Mouse (Mus musculus): ENCODE measurements around the gene Clic6. TPM values are rescaled to one million over a fixed set of nuclear protein-coding genes. Genes with fewer than 3 reads are reported as not detected.

The Clic6 gene
- total and polyA plus RNA-seq, 2 experiments from 2014 or later = 6.2 to 7.7 TPM

GRCm38 (mm10) chr16:92575792-92576191, 90.3 kb downstream of the Clic6 start:
- H3K27ac ChIP-seq = no peak overlapping the region
- TF ChIP-seq CTCF (IDR thresholded peaks at IDR 0.05; ENCODE audit: low read depth) = no peak
- 88% methylated on average over 10 of the region's 10 CpGs for WGBS
- H3K4me1 ChIP-seq (ENCODE audit: insufficient read depth, low read length) = no peaks in the 10 kb centered on the region
- no peak overlapping the region for H3K9ac ChIP-seq (replicated peaks; ENCODE audit: low read length)
- ATAC-seq (no peak), DNase-seq (ENCODE audit: low spot score) (no peak)
- no peaks in the 10 kb centered on the region for H3K27me3 ChIP-seq (ENCODE audit: insufficient read depth, low read length)
- no peak overlapping the region for H3K4me3 ChIP-seq (ENCODE audit: low read length)
- no peak overlapping the region for H3K4me2 ChIP-seq (ENCODE audit: low read depth, low read length)
- H3K36me3 ChIP-seq (ENCODE audit: insufficient read depth, low read length) = no peaks in the 10 kb centered on the region
- H3K9me3 ChIP-seq (ENCODE audit: low read length) = no peaks in the 10 kb centered on the region

- no peaks in the 10 kb centered on the region for H3K36me3 ChIP-seq (ENCODE audit: insufficient read depth, low read length)
- H3K9me3 ChIP-seq (ENCODE audit: low read length) = no peaks in the 10 kb centered on the region
- TF ChIP-seq CTCF (IDR thresholded peaks at IDR 0.05; ENCODE audit: low read depth) = no peak
- no peak for DNase-seq (ENCODE audit: low spot score)
- no peak overlapping the region for H3K9ac ChIP-seq (replicated peaks; ENCODE audit: low read length)
- no peak overlapping the region for H3K4me3 ChIP-seq (ENCODE audit: low read length)
- no peaks in the 10 kb centered on the region for H3K27me3 ChIP-seq (ENCODE audit: insufficient read depth, low read length)
- H3K4me1 ChIP-seq (ENCODE audit: insufficient read depth, low read length) = no peaks in the 10 kb centered on the region
- WGBS = 82% methylated on average over 9 of the region's 9 CpGs
- no peak overlapping the region for H3K4me2 ChIP-seq (ENCODE audit: low read depth, low read length)
- no peak for ATAC-seq
- no peak overlapping the region for H3K27ac ChIP-seq
Observed at GRCm38 (mm10) chr16:92577381-92577780, 91.8 kb downstream of the Clic6 start.

DNA sequence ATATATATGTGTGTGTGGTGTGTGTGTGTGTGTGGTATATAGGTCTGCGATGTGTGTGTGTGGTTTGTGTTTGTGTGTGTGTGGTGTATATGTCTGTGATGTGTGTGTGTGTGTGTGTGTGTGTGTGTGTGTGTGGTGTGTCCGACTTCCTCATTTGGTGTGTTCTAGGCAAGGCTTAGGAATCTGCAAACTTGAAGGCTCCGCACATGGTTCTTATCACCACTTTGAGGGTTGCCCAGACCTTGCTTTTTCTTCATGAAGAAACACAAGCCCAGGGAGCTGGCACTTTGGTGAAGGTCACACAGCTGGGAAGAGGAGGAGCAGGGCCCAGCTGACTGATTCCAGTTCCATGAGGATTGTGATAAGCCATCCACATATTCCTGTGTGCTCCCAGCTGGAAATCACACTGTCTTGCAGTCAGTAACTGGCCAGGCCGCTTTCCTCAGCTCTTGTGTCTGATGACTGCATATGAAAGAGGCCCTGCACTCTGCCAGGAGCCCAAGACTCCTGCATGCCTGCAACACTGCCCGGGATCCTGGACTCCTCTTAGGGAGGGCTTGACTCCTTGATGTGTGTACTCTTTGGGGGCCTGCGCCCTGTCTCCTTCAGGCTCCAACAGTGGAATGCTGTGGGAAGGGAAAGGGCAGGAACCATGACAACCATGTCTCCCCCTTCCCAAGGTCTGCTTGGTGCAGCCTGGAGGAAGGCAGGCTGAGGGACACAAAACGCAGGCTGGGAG, 93.5 kb downstream of the Clic6 start:
- TF ChIP-seq CTCF (IDR thresholded peaks at IDR 0.05; ENCODE audit: low read depth) = no peak
- no peak overlapping the region for H3K9ac ChIP-seq (replicated peaks; ENCODE audit: low read length)
- ATAC-seq (no peak), DNase-seq (ENCODE audit: low spot score) (no peak)
- whole genome bisulfite sequencing = 70% methylated on average over 7 of the region's 7 CpGs
- H3K27ac ChIP-seq = no peak overlapping the region
- H3K27me3 ChIP-seq (ENCODE audit: insufficient read depth, low read length) = no peaks in the 10 kb centered on the region
- H3K4me1 ChIP-seq (ENCODE audit: insufficient read depth, low read length) = no peaks in the 10 kb centered on the region
- no peaks in the 10 kb centered on the region for H3K9me3 ChIP-seq (ENCODE audit: low read length)
- no peak overlapping the region for H3K4me2 ChIP-seq (ENCODE audit: low read depth, low read length)
- H3K36me3 ChIP-seq (ENCODE audit: insufficient read depth, low read length) = no peaks in the 10 kb centered on the region
- no peak overlapping the region for H3K4me3 ChIP-seq (ENCODE audit: low read length)

GRCm38 (mm10) chr16:92580981-92581380, 95.4 kb downstream of the Clic6 start:
- Histone ChIP-seq H3K27me3 (ENCODE audit: insufficient read depth, low read length) (no peaks in the 10 kb centered on the region), H3K4me1 (ENCODE audit: insufficient read depth, low read length) (no peaks in the 10 kb centered on the region), H3K36me3 (ENCODE audit: insufficient read depth, low read length) (no peaks in the 10 kb centered on the region), H3K27ac (no peak overlapping the region), H3K4me2 (ENCODE audit: low read depth, low read length) (no peak overlapping the region), H3K9ac (replicated peaks; ENCODE audit: low read length) (no peak overlapping the region), H3K9me3 (ENCODE audit: low read length) (no peaks in the 10 kb centered on the region), H3K4me3 (ENCODE audit: low read length) (no peak overlapping the region)
- no peak for ATAC-seq
- 87% methylated on average over 10 of the region's 10 CpGs for WGBS
- no peak for DNase-seq (ENCODE audit: low spot score)
- TF ChIP-seq CTCF (IDR thresholded peaks at IDR 0.05; ENCODE audit: low read depth) = no peak

- H3K4me3 ChIP-seq (ENCODE audit: low read length) = no peak overlapping the region
- H3K4me1 ChIP-seq (ENCODE audit: insufficient read depth, low read length) = no peaks in the 10 kb centered on the region
- no peak for ATAC-seq
- H3K9ac ChIP-seq (replicated peaks; ENCODE audit: low read length) = no peak overlapping the region
- H3K9me3 ChIP-seq (ENCODE audit: low read length) = no peaks in the 10 kb centered on the region
- no peak for DNase-seq (ENCODE audit: low spot score)
- no peaks in the 10 kb centered on the region for H3K27me3 ChIP-seq (ENCODE audit: insufficient read depth, low read length)
- H3K4me2 ChIP-seq (ENCODE audit: low read depth, low read length) = no peak overlapping the region
- H3K27ac ChIP-seq = no peak overlapping the region
- 91% methylated on average over 10 of the region's 10 CpGs for WGBS
- no peak for TF ChIP-seq CTCF (IDR thresholded peaks at IDR 0.05; ENCODE audit: low read depth)
- no peaks in the 10 kb centered on the region for H3K36me3 ChIP-seq (ENCODE audit: insufficient read depth, low read length)
Observed at GRCm38 (mm10) chr16:92581767-92582166, 96.2 kb downstream of the Clic6 start.

DNA sequence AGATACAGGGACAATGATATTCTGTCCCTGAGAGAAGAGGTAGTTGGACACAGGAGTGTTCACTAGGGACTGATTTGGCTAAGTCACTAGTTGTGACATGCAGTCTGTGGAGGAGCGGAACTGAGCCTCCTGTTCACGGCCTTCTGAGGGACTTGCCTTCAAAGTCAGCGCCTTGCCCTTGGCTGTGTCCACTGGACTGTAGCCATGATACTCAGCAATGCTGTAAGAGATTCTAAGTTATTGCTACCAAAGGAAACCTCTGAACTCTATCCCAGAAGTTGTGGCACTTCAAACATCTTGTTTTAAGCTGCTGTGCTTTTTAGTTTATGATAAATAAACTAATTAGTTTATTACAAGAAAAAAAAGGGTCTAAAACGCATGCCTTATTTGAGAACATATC, 102.3 kb downstream of the Clic6 start:
- Histone ChIP-seq H3K27me3 (ENCODE audit: insufficient read depth, low read length) (no peaks in the 10 kb centered on the region), H3K27ac (no peak overlapping the region), H3K4me3 (ENCODE audit: low read length) (no peak overlapping the region), H3K36me3 (ENCODE audit: insufficient read depth, low read length) (no peaks in the 10 kb centered on the region), H3K9me3 (ENCODE audit: low read length) (no peaks in the 10 kb centered on the region), H3K4me2 (ENCODE audit: low read depth, low read length) (no peak overlapping the region), H3K4me1 (ENCODE audit: insufficient read depth, low read length) (no peaks in the 10 kb centered on the region), H3K9ac (replicated peaks; ENCODE audit: low read length) (no peak overlapping the region)
- WGBS = 81% methylated on average over 4 of the region's 4 CpGs
- DNase-seq (ENCODE audit: low spot score) (no peak), ATAC-seq (no peak)
- TF ChIP-seq CTCF (IDR thresholded peaks at IDR 0.05; ENCODE audit: low read depth) = no peak

Other genes starting within 250 kb of the Clic6 start
- 4.7 and 8.2 TPM in 2 replicates for gene Kcne2, start 193.3 kb upstream of the Clic6 start, total RNA-seq (2014; rRNA removed)
- 19.1 and 19.3 TPM in 2 replicates for gene Kcne2, start 193.3 kb upstream of the Clic6 start, polyA plus RNA-seq (2015; fragmentation: Nextera tagmentation; extraction: Ambion mirVana)
- 1.5 and 10.4 TPM in 2 replicates for gene Smim11, start 184.4 kb upstream of the Clic6 start, total RNA-seq (2014; rRNA removed)
- gene Smim11, start 184.4 kb upstream of the Clic6 start, polyA plus RNA-seq (2015; fragmentation: Nextera tagmentation; extraction: Ambion mirVana) = 56.0 and 73.6 TPM in 2 replicates
- gene Fam243, start 164.3 kb upstream of the Clic6 start, total RNA-seq (2014; rRNA removed) = not detected in 2 replicates
- gene Fam243, start 164.3 kb upstream of the Clic6 start, polyA plus RNA-seq (2015; fragmentation: Nextera tagmentation; extraction: Ambion mirVana) = not detected in 2 replicates
- gene Kcne1, start 126.3 kb upstream of the Clic6 start, total RNA-seq (2014; rRNA removed) = 0.05 TPM in 1 of 2 replicates, not detected in the other
- 0.16 and 0.42 TPM in 2 replicates for gene Kcne1, start 126.3 kb upstream of the Clic6 start, polyA plus RNA-seq (2015; fragmentation: Nextera tagmentation; extraction: Ambion mirVana)
- 78.9 and 87.1 TPM in 2 replicates for gene Rcan1, start 14.9 kb upstream of the Clic6 start, total RNA-seq (2014; rRNA removed)
- gene Rcan1, start 14.9 kb upstream of the Clic6 start, polyA plus RNA-seq (2015; fragmentation: Nextera tagmentation; extraction: Ambion mirVana) = 63.0 and 67.4 TPM in 2 replicates

All from hindbrain, postnatal 0 days (tissue).